Mouse (Mus musculus): ENCODE measurements around the gene Gpr160.

Gpr160 gene

GRCm38 (mm10) chr3:30899407-30899806 lies 43.7 kb downstream of the Gpr160 start:
- no peak for DNase-seq (ENCODE audit: low read depth, low spot score)

DNA sequence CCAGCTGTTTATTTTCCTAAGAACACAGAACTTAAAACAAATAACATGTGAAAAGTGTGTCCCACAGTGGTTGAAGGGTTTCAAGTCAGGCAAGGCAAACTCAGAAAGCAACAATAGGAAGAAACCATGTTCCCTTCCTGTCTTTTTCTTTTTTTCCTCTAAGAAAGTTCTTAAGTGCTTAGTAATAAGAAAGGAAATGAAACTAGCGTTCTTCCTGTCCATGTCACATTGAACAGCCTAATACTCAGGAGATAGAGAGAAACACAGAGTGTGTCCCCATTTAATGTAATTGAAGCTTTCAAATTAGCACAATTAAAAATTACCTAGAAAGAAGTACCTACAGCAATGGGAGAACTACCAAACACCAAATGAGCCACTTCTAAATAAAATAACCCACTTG lies 48.9 kb downstream of the Gpr160 start:
- DNase-seq (ENCODE audit: low read depth, low spot score), result no peak

- no peak for DNase-seq (ENCODE audit: low read depth, low spot score)
Observed at GRCm38 (mm10) chr3:30917160-30917559, 61.4 kb downstream of the Gpr160 start.

DNA sequence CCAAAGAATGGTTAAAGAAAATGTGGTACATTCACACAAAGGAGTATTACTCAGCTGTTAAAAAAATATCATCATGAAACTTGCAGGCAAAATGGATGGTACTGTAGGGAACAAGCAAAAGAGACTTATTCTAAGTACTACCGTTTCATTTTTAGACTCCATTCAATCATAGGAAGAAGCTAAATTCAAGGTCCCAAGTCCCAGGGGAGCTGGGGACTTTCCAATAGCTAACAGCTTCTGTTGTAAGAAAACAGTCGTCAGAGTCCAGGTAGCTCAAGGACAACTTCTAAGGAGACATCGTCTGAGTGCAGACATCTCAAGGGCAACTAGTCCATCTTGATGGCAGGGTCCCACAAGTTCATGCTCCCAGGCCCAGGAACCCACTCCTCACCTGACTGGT lies 71.9 kb downstream of the Gpr160 start:
- DNase-seq (ENCODE audit: low read depth, low spot score), result no peak

DNA sequence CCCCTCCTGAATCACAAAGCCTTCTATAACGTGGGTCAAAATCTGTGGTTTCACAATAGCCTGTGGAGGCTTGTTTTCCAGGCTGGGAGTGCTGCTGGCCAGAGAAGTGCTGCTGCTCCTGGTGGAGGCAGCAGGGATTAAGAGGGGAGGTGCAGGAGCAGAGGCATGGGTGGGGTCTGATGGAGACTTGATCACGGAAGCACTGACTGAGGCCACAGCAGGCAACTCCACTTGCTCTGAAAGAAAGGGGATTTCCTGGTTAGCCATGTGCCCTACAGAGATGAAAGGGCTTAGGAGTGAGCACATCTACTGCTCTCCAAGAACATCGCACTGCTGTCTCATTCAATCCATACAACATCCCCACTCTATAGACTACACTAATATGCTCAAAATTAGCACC lies 74.1 kb downstream of the Gpr160 start:
- DNase-seq (ENCODE audit: low read depth, low spot score), result no peak

DNA sequence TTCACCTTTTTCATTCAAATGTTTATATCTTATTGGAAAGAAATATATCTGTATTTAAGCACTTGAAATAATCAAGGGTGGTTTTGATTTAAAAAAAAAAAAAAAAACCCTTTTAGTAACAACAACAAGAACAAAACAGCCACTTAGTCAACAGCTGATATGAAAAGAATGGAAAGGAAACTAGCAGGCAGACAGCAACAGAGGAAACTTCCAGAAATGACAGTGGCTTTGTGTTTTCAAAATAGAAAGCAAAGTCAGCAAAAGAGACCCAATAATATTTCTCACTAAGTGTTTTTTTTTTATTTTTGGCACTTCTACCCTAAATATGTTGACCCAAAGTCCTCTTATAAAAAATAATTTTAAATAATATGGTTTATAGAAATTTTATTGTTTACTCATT lies 78.6 kb downstream of the Gpr160 start:
- no peak for DNase-seq (ENCODE audit: low read depth, low spot score)

All from c-Kit-negative CD71-positive TER-119-positive erythroid progenitor cells, embryonic 14.5 days (primary cell).